Mouse (Mus musculus) A20 (cell line): Measurements from ENCODE around the gene Topbp1.

Experiments
- DNase-seq: peaks from one replicate; pipeline ENCODE4 v3.0.0-alpha.2; 2011; ENCODE audit warnings: low read depth, low spot score

Topbp1 gene

GRCm38 (mm10) chr9:103385600-103385999 lies 80.6 kb downstream of the Topbp1 start:
- DNase-seq, result no peak

DNA sequence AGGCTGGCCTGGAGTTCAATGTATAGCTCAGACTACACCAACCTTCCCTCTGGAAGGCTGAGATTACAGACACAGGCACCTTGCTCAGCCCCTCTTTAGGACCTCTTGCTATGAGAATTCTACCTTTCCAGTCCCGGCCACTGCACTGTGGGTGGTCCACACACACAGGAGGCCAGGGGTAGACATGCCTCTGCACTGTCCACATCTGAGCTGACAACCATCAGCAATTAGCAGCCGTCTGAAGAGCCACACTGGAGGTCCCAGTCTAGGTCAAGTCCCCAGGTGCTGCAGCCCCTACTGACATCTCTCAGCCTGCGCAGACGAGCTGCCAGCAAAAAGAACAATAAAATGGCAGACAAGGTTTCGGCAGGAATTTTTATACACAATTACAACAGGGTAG lies 81.6 kb downstream of the Topbp1 start:
- no peak for DNase-seq

DNA sequence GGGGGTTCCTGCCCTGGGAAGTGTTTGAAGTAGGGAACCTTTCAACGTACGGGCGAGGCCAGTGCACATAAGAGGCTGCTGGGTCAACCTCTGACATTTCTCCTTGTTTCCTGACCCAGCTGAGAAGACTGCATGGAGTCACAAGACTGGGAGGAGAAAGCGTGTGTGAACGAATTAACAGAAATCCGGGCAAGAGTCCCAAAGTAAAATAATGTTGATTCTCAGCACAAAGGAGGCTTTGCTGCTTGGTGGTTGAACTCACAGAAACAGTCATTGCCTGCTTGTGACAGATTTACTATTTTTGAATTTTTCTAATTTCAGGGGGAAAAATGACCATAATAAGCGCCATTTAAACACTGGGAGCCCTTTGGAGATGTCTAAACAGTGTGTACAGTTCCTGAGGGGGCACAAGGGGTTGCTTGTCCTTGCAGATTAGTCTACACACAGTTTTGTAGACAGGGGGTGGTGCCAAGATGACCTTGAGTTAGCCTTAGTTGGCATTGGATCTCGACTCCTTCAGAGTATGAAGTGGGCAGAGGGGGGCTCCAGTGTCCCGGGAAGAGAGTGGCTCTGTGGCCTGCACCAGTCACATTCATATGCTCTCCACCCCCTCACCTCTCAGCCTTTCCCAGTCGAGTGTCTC lies 82.1 kb downstream of the Topbp1 start:
- no peak for DNase-seq

DNA sequence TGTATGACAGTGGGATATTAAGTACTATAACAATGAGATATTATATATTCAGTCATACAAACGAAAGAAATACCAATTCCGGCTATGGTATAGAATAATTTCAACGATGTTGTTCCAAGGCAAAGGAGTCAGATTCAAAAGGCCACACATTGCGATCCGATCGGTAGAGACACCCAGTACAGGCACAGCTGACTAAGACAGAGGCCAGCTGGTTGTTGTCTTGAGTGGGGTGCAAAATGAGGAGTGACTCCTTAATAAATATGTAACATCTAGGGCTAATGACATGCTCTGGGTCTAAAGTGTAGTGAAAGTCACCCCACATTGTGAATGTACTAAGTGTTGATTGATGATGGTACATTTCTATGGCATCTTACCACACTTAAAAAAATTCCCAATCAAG lies 84.2 kb downstream of the Topbp1 start:
- DNase-seq, result no peak

- no peak for DNase-seq
These were observed 86.9 kb downstream of the Topbp1 start for GRCm38 (mm10) chr9:103391796-103392372.

GRCm38 (mm10) chr9:103393256-103393655 lies 88.2 kb downstream of the Topbp1 start:
- no peak for DNase-seq

GRCm38 (mm10) chr9:103398509-103399157 lies 93.6 kb downstream of the Topbp1 start:
- peak; percentile 27 for DNase-seq
